Mouse (Mus musculus) 3T3-L1 (cell line): ENCODE data around the gene Serpina1a.
"Not testable (repeated sequence)": the region's sequence is repeated elsewhere in the genome, so short reads cannot be mapped to it uniquely, and the experiment has no call there.

Experiments used
- DNase-seq: peaks from one replicate; pipeline ENCODE4 v3.0.0-alpha.2; 2015; ENCODE audit warnings: low read depth, low spot score

Gene Serpina1a

GRCm38 (mm10) chr12:103863101-103863974 lies at the start of gene Serpina1a:
Gene Serpina1a, minus strand, starts transcription at chr12:103863562.
- not testable (repeated sequence) for DNase-seq

DNA sequence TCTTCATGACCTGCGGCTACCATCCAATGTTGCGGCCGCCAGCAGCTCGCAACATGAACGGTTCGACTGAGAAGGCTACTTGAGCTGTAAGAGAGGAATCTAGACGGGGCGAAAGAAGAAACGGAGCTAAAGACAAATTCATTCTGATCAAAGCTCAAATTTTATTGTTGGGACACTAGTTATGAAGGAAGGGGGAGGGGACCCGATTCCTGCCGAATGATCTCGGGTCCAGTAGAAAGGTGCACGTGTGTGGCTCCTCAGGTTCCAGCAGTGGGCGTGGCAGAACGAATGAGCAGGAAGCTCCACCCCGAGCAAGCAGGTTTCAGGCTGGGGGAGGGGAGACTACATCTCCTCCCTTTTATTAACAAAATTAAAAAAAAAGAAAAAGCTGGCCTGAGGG lies 45.8 kb upstream of the Serpina1a start:
- DNase-seq, result not testable (repeated sequence)

DNA sequence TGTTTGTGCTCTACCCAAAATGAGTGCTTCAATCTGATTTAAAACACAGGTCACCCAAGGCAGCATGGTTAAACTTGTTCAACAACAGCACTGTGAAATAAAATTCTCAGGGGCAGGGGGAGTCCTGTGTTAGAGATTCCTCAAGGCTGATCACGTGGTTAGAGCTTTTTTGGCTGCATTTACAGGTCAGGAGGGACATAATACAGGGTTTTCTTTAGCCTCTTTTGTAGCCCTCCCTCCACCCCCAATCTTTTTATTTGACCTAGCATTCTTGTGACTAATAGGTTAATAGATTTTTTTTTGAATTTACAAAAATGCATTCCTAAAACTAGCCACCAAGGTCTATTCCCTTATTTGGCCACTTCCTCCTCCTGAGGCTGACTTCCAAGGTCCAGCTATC lies 44.4 kb upstream of the Serpina1a start:
- not testable (repeated sequence) for DNase-seq

DNA sequence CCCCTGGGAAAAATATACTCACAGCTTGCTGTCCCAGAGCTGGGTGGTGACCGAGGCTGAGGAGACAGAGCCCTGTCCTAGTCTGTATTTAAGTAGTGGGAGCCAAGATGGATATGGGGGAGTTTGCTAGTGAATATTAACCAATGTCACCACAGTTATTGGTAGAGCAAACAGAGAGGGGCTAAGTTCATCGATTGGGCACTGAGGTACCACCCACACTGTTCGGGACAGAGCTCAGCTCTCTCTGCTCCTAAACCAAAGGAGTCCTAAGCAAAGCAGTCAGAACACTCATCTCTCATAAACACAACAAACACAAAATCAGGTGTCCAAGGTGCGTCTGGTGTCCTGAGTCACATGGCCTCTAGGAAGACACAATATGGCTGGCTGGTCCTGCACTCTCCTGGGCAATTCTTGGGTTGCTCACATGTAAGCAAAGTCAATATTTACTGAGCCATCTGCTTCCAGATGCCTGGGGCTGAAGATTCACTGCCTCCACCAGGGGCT lies 41.5 kb upstream of the Serpina1a start, which contains the start of gene Serpina1c:
TSS of gene Serpina1c (minus strand) at position 51 of the 504 bp plus-strand sequence.
- DNase-seq, result not testable (repeated sequence)

GRCm38 (mm10) chr12:103901929-103902328 lies 38.6 kb upstream of the Serpina1a start:
- not testable (repeated sequence) for DNase-seq

DNA sequence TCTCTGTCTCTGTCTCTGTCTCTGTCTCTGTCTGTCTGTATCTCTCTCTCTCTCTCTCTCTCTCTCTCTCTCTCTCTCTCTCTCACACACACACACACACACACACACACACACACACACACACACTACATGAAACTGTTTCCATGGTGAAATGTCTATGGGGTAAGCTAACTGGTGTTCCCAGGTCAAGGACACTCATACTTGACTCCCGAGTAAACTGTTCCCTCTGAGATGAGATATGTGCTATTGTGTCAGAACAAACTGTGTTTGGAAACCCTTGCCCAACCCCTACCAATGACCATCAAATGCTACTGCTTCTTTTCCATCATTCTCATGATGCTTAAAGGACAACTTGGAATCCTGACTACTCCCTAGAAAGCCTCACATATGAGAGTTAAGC lies 3.5 kb upstream of the Serpina1a start:
- not testable (repeated sequence) for DNase-seq

- DNase-seq, result no peak
Observed at GRCm38 (mm10) chr12:103860976-103861375, 2.4 kb downstream of the Serpina1a start.

DNA sequence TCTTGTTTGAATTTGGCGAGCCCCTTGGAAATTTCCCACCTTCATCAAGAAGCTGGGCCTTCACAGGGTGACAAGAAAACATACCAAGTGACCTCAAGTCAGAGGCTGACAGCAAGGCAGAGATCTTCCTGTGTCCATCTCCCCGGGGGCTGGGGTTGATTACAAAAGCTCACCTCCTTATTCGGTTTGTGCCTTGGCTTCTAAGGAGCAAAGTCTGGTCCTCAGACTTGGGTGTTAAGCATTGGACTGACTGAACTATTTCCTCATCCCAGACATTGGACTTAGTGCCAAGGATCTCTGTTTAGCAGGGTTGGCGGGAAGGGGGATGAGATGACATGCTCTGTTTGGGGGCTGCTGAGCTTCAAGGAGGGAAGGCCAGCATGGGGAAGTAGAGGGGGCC lies 2.8 kb downstream of the Serpina1a start:
- DNase-seq, result not testable (repeated sequence)

DNA sequence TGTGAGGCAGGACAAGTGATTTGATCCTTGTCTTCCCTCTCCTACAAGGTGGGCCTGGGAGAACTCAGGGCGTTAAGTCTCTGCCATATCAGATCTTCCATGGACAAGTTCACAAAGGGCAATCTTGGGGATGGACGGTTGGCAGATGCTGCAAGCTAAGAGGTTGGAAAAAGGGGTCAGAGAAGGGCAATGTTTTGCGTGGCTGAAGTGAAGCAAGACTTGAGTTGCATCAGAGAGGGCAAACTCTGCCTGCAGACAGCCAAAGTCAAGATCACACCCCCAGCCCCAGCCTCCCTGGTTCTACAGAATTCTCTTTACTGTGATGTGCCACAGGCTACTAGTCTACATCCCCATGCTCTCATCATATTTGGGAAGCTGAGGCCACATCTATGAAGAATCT lies 3.8 kb downstream of the Serpina1a start:
- not testable (repeated sequence) for DNase-seq

DNA sequence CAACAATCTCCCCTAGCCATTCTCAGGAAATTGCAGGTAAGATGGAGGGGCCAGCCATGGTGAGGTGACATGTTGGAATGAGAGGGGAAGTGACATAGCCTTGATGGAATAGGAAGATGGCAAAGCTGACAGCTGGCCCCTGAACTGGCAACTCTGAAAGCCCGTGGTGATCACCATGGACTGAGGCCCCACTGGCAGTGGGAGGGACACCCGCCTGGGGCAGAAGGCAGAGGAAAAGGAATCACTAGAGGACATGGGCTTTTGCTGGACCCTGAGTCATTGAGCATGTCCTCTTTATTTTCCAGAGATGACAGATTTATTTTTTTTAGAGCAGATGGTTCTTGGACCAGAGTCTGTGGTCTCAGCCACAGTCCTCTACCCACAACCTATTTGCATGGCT lies 10.3 kb downstream of the Serpina1a start:
- not testable (repeated sequence) for DNase-seq

GRCm38 (mm10) chr12:103830273-103830672 lies 33.1 kb downstream of the Serpina1a start, which contains the start of gene Serpina1b:
Gene Serpina1b, minus strand, starts transcription at chr12:103830373.
- not testable (repeated sequence) for DNase-seq

- DNase-seq, result not testable (repeated sequence)
Observed at GRCm38 (mm10) chr12:103827661-103828372, 35.5 kb downstream of the Serpina1a start.

GRCm38 (mm10) chr12:103823826-103824225 lies 39.5 kb downstream of the Serpina1a start:
- not testable (repeated sequence) for DNase-seq
